Mouse (Mus musculus): ENCODE data around the gene Fut11.

Gene Fut11

GRCm38 (mm10) chr14:20694884-20695760 lies at the start of gene Fut11:
TSS of gene Fut11 (plus strand) at chr14:20694968.
- ChIA-PET POLR2A (interaction anchor here in 3 of 4 experiments (0.6 to 5.1 kb wide), 34 partner anchors 11 to 718 kb away, joined by 3 to 43 read pairs (median 4); partner anchors contain the start of genes Sec24c (in 3 of the 3), Anxa7 (in 2 of the 3), Vcl (in 2 of the 3) and Zswim8 (in 2 of the 3)), CTCF (interaction anchor here in 3 of 4 experiments (1.0 to 2.5 kb wide), 6 partner anchors 13 to 104 kb away, joined by 3 to 8 read pairs (median 4); no protein-coding TSS in a partner anchor)

GRCm38 (mm10) chr14:20645547-20645946 lies 49.2 kb upstream of the Fut11 start:
- CTCF ChIA-PET, result interaction anchor here in 2 of 4 experiments (1.1 to 2.0 kb wide), 7 partner anchors 10 to 70 kb away, joined by 3 to 13 read pairs (median 4); partner anchors contain the start of gene Myoz1 (in 1 of the 2)
- POLR2A ChIA-PET, result interaction anchor here in 2 of 4 experiments (0.8 to 1.9 kb wide), 6 partner anchors 13 to 283 kb away, joined by 3 to 6 read pairs (median 4); partner anchors contain the start of gene Vcl (in 1 of the 2)

- CTCF ChIA-PET, result no interaction called here
- POLR2A ChIA-PET, result no interaction called here
Measured at GRCm38 (mm10) chr14:20646381-20646780, 48.4 kb upstream of the Fut11 start.

- ChIA-PET CTCF (interaction anchor here in 2 of 4 experiments (0.5 to 1.0 kb wide), 2 partner anchors 10 to 19 kb away, joined by 3 read pairs; no protein-coding TSS in a partner anchor), POLR2A (interaction anchor here in 3 of 4 experiments (0.9 to 2.2 kb wide), 9 partner anchors 10 to 171 kb away, joined by 3 to 9 read pairs (median 4); partner anchors contain the start of genes Sec24c (in 2 of the 3), Anxa7 (in 1 of the 3) and Usp54 (in 1 of the 3))
Measured at GRCm38 (mm10) chr14:20651000-20651399, 43.8 kb upstream of the Fut11 start.

- ChIA-PET CTCF (interaction anchor here in 2 of 4 experiments (0.5 to 1.3 kb wide), 4 partner anchors 9 to 414 kb away, joined by 3 to 4 read pairs (median 3); no protein-coding TSS in a partner anchor), POLR2A (interaction anchor here in 3 of 4 experiments (0.9 to 2.2 kb wide), 8 partner anchors 9 to 172 kb away, joined by 3 to 9 read pairs (median 4); partner anchors contain the start of genes Anxa7 (in 1 of the 3), Sec24c (in 1 of the 3) and Usp54 (in 1 of the 3))
Measured at GRCm38 (mm10) chr14:20651722-20652256, 43.0 kb upstream of the Fut11 start.

DNA sequence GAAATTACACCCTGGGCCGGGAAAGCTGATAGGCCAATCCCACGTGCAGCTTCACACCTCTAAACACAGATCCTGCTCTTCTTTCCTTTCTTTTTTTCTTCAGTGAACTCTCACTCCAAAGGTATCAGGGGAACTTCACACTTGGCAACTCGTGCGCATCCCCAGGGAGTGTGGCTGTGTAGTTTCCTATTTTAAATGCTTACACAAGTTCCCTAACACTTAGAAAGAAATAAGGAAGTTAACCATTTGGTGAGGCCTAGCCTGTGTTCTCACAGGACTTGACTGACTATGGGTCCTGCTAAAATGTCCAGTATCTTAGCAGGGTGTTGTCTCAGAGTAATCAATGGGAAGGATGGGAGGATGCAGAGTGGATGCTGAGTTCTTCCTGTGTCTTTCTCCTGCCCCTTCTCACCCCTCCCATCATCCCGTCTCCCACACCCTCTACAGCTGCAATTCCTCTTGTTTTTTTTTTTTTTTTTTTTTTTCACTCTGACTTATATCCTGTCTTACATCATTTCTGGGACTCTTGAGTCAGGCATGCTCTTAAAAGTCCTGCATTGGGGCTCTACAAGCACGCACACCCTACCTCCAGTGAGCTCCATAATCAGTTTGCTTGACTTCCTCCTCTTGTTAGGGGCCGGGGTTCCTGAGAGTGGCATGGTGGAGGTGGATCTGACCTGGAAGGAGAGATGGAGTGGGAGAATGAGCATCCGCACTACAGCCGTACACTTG lies 39.9 kb upstream of the Fut11 start:
- CTCF ChIA-PET, result interaction anchor here in 2 of 4 experiments (0.6 to 1.7 kb wide), 3 partner anchors 9 to 265 kb away, joined by 3 to 6 read pairs (median 4); no protein-coding TSS in a partner anchor

DNA sequence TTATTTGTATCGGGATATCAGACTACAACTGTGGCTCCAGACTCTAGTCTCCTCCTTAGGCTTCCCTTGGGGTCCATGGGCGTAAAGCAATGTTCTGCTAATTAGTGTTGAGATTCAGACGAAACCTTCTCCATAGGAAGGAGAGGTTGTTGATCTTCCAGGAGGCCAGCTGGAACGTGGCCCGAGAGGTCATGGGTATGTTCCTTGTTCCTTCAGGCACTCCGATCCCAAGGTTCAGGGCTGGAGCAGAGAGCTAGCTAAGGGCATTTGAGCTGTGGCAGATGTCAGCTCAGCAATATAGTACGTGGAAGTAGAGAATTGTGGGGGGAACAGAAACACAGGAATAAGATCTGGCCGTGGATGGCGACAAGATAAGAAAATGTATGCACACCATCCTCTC lies 39.0 kb upstream of the Fut11 start:
- CTCF ChIA-PET, result interaction anchor here in 3 of 4 experiments (1.2 to 1.7 kb wide), 4 partner anchors 10 to 80 kb away, joined by 4 to 7 read pairs (median 6); no protein-coding TSS in a partner anchor
- POLR2A ChIA-PET, result interaction anchor here in 3 of 4 experiments (0.6 to 2.0 kb wide), 9 partner anchors 8 to 209 kb away, joined by 3 to 10 read pairs (median 5); partner anchors contain the start of gene Usp54 (in 2 of the 3)

More for the DNA sequence above, 39.9 kb upstream of the Fut11 start:
- POLR2A ChIA-PET, result interaction anchor here in 3 of 4 experiments (0.6 to 2.0 kb wide), 6 partner anchors 9 to 46 kb away, joined by 3 to 10 read pairs (median 6); partner anchors contain the start of gene Usp54 (in 2 of the 3)

- ChIA-PET POLR2A (interaction anchor here in 2 of 4 experiments (1.0 to 2.0 kb wide), 7 partner anchors 14 to 210 kb away, joined by 3 to 10 read pairs (median 5); partner anchors contain the start of gene Usp54 (in 2 of the 2)), CTCF (interaction anchor here in 3 of 4 experiments (1.2 to 1.7 kb wide), 4 partner anchors 11 to 80 kb away, joined by 4 to 7 read pairs (median 6); no protein-coding TSS in a partner anchor)
Measured at GRCm38 (mm10) chr14:20656361-20656760, 38.4 kb upstream of the Fut11 start, which contains the start of gene Myoz1. TSS of gene Myoz1 (minus strand) at chr14:20656540.

- POLR2A ChIA-PET, result interaction anchor here (0.6 to 5.3 kb wide), 19 partner anchors 14 to 576 kb away, joined by 3 to 69 read pairs (median 5); partner anchors contain the start of genes Usp54 (in 3 of the 4), Sec24c (in 2 of the 4), Adk (in 1 of the 4) and Ap3m1 (in 1 of the 4)
- CTCF ChIA-PET, result interaction anchor here (0.6 to 2.9 kb wide), 14 partner anchors 13 to 287 kb away, joined by 3 to 25 read pairs (median 4); partner anchors contain the start of gene Usp54 (in 2 of the 4)
Measured at GRCm38 (mm10) chr14:20658326-20658725, 36.4 kb upstream of the Fut11 start.

GRCm38 (mm10) chr14:20658902-20659301 lies 35.9 kb upstream of the Fut11 start:
- POLR2A ChIA-PET, result interaction anchor here (1.0 to 5.9 kb wide), 19 partner anchors 14 to 576 kb away, joined by 3 to 84 read pairs (median 5); partner anchors contain the start of genes Usp54 (in 3 of the 4), Sec24c (in 2 of the 4), Adk (in 1 of the 4) and Ap3m1 (in 1 of the 4)
- CTCF ChIA-PET, result interaction anchor here (0.6 to 2.9 kb wide), 10 partner anchors 14 to 282 kb away, joined by 3 to 25 read pairs (median 4); partner anchors contain the start of gene Usp54 (in 1 of the 4)

DNA sequence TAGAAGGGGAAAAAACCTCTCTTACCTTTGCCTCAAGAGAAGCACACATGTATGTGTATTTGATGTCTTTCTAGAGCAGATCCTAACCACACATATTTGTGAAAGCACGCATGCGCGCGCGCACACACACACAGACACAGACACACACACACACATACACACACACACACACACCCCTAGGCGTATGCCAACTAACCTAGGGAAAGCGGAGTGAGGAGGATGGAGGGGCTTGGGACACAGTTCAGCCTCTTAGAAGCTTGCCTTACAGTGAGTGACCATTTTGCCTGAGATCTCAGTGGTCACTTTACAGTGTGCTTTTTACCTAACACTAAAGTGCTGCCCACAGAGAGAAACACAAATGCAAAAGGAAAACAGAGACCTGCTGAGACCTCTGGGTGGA lies 35.1 kb upstream of the Fut11 start:
- CTCF ChIA-PET, result interaction anchor here (0.6 to 3.9 kb wide), 13 partner anchors 11 to 266 kb away, joined by 3 to 34 read pairs (median 4); partner anchors contain the start of genes Fut11 (in 1 of the 4), Sec24c (in 1 of the 4) and Usp54 (in 1 of the 4)
- POLR2A ChIA-PET, result interaction anchor here in 3 of 4 experiments (1.0 to 5.9 kb wide), 27 partner anchors 11 to 478 kb away, joined by 3 to 84 read pairs (median 6); partner anchors contain the start of genes Sec24c (in 3 of the 3), Ppp3cb (in 2 of the 3), Usp54 (in 2 of the 3) and Adk (in 1 of the 3)

- ChIA-PET POLR2A (interaction anchor here in 3 of 4 experiments (0.6 to 5.9 kb wide), 66 partner anchors 9 to 546 kb away, joined by 3 to 84 read pairs (median 4); partner anchors contain the start of genes Sec24c (in 3 of the 3), Usp54 (in 3 of the 3), Adk (in 2 of the 3) and Ap3m1 (in 2 of the 3)), CTCF (interaction anchor here (0.5 to 3.9 kb wide), 36 partner anchors 10 to 499 kb away, joined by 3 to 34 read pairs (median 4); partner anchors contain the start of genes Ppp3cb (in 2 of the 4), Anxa7 (in 1 of the 4), Cfap70 (in 1 of the 4) and Fut11 (in 1 of the 4))
Measured at GRCm38 (mm10) chr14:20660827-20661660, 33.7 kb upstream of the Fut11 start.

DNA sequence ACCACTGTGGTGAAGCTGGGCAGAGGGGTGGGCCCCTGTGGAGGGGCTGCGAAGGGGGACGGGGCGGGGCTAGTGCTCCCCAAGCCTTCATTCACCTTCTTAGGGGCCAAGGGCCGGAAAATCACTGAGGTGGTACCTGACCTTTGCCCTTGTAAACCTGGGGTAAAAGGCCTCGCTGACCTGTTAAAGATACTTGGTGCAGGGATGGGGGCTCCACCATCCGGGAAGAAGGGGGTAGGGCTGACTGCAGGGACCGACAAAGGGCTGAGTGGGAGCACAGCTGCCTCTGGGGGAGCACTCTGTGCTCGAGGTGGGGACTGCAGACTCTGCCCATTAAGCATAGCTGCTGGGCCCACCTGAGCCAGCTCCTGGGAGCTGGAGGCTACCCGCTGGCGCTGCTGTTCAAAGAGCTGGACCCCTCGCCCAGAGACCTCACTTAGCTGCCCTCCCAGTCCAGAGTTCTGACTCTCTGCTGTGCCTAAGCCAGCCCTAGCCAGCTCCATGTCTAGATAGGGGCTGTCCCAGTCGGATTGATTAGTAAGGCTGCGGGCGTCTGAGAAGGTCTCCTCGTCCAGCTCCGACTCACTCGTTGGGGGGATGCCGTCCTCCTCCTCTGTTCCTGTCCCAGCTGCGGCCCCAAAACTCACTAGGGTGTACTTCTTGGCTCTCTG lies 33.0 kb upstream of the Fut11 start:
- CTCF ChIA-PET, result interaction anchor here (0.5 to 3.9 kb wide), 28 partner anchors 9 to 887 kb away, joined by 3 to 34 read pairs (median 4); partner anchors contain the start of genes Anxa7 (in 2 of the 4), Cfap70 (in 1 of the 4), Fut11 (in 1 of the 4) and Sec24c (in 1 of the 4)
- POLR2A ChIA-PET, result interaction anchor here in 3 of 4 experiments (0.6 to 5.9 kb wide), 43 partner anchors 8 to 391 kb away, joined by 3 to 84 read pairs (median 4); partner anchors contain the start of genes Usp54 (in 3 of the 3), Adk (in 2 of the 3), Ap3m1 (in 2 of the 3) and Mrps16 (in 2 of the 3)

DNA sequence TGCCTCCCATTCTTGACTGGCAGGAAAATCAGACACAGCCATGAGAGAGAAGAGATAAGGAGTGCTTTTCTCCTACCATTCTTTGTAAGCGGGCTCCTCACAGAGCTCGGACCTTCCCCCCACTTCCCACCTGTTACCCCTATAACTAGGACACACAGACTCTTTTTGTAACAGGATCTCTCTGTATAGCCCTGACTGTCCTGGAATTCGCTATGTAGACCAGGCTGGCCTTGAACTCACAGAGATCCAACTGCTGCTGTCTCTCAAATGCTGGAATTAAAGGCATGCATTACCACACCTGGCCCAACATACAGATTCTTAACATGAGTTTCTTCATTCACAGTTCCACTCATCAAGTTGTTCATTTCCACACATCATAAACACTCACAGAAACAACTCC lies 32.0 kb upstream of the Fut11 start:
- ChIA-PET CTCF (interaction anchor here in 3 of 4 experiments (0.8 to 3.9 kb wide), 4 partner anchors 10 to 87 kb away, joined by 3 to 32 read pairs (median 17); no protein-coding TSS in a partner anchor), POLR2A (interaction anchor here in 3 of 4 experiments (1.2 to 5.9 kb wide), 9 partner anchors 7 to 270 kb away, joined by 3 to 84 read pairs (median 23); partner anchors contain the start of genes Sec24c (in 2 of the 3), Mrps16 (in 1 of the 3) and Usp54 (in 1 of the 3))

All from embryonic stem cell, embryonic (primary cell).